Mouse (Mus musculus): ENCODE measurements at regions not wholly inside any gene's neighbourhood (a gene's known extent, or its start where the extent isn't known, plus 50 kb on each side); places are given as distances from the start of the nearest gene placed in this dataset.

DNA sequence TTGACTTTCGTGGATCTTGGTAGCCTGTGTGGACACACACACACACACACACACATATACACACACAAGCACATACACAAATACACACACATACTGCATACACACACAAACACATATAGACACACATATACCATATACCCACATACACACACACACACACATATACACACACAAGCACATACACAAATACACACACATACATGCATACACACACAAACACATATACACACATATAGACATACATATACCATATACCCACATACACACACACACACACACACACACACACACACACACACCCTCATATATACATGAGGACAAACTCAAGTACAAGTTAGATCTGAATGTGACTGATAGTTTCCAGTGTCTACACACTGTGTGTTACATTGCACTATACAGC, 256.9 kb downstream of the Plekhb2 start:
- DNase-seq (ENCODE audit: low spot score) = no peak
- WGBS = 85% methylated on average over 1 of the region's 1 CpGs
- no peak overlapping the region for H3K4me2 ChIP-seq (ENCODE audit: low read depth, low read length)

GRCm38 (mm10) chr1:35109801-35110200, 260.0 kb downstream of the Plekhb2 start:
- Histone ChIP-seq H3K27ac (replicated peaks; ENCODE audit: low read depth, low read length) (no peak overlapping the region), H3K36me3 (ENCODE audit: control insufficient read depth, insufficient read depth, low read length) (no peaks in the 10 kb centered on the region), H3K9me3 (ENCODE audit: control insufficient read depth, low read length) (no peaks in the 10 kb centered on the region), H3K4me1 (ENCODE audit: control insufficient read depth, insufficient read depth, low read length) (no peaks in the 10 kb centered on the region), H3K9ac (ENCODE audit: low read depth, low read length) (no peak overlapping the region), H3K27me3 (replicated peaks; ENCODE audit: control insufficient read depth, insufficient read depth, low read length) (no peaks in the 10 kb centered on the region), H3K4me2 (ENCODE audit: low read depth, low read length) (no peak overlapping the region), H3K4me3 (ENCODE audit: low read depth, low read length) (no peak overlapping the region)
- 59% methylated on average over 1 of the region's 1 CpGs for WGBS
- no peak for DNase-seq (ENCODE audit: low spot score)
- no peak for ATAC-seq (ENCODE audit: low read depth)

More for the DNA sequence above, 256.9 kb downstream of the Plekhb2 start:
- no peaks in the 10 kb centered on the region for H3K4me1 ChIP-seq (ENCODE audit: control insufficient read depth, insufficient read depth, low read length)
- H3K36me3 ChIP-seq (ENCODE audit: control insufficient read depth, insufficient read depth, low read length) = no peaks in the 10 kb centered on the region
- no peak overlapping the region for H3K27ac ChIP-seq (replicated peaks; ENCODE audit: low read depth, low read length)
- no peaks in the 10 kb centered on the region for H3K27me3 ChIP-seq (replicated peaks; ENCODE audit: control insufficient read depth, insufficient read depth, low read length)
- no peaks in the 10 kb centered on the region for H3K9me3 ChIP-seq (ENCODE audit: control insufficient read depth, low read length)
- ATAC-seq (ENCODE audit: low read depth) = no peak
- no peak overlapping the region for H3K4me3 ChIP-seq (ENCODE audit: low read depth, low read length)
- no peak overlapping the region for H3K9ac ChIP-seq (ENCODE audit: low read depth, low read length)

- Histone ChIP-seq H3K9me3 (ENCODE audit: control insufficient read depth, low read length) (peaks cover 14% of the 10 kb centered on the region), H3K27ac (replicated peaks; ENCODE audit: low read depth, low read length) (no peak overlapping the region), H3K4me2 (ENCODE audit: low read depth, low read length) (no peak overlapping the region), H3K4me1 (ENCODE audit: control insufficient read depth, insufficient read depth, low read length) (no peaks in the 10 kb centered on the region), H3K36me3 (ENCODE audit: control insufficient read depth, insufficient read depth, low read length) (no peaks in the 10 kb centered on the region), H3K4me3 (ENCODE audit: low read depth, low read length) (no peak overlapping the region), H3K27me3 (replicated peaks; ENCODE audit: control insufficient read depth, insufficient read depth, low read length) (no peaks in the 10 kb centered on the region), H3K9ac (ENCODE audit: low read depth, low read length) (no peak overlapping the region)
- DNase-seq (ENCODE audit: low spot score) (no peak), ATAC-seq (ENCODE audit: low read depth) (no peak)
Measured at GRCm38 (mm10) chr1:35115521-35115920, 265.7 kb downstream of the Plekhb2 start.

DNA sequence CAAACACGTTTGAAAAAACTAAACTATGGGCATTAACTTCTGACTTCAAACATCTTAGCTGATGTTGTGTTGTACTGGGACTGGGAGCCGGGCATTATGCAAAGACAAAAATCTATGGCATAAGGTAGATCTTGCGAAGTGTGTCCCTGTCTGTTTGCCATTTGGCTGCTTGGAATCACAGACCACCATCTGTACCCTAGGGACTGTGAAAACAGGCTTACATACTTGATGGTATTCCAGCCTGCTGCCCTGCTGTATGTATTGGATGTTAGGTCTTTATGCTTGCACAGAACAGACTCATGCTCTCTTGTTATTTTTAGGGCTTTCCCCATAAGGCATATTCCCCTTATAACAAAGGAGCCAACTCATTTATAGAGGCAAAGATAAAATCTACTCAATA, 288.1 kb downstream of the Plekhb2 start:
- Histone ChIP-seq H3K27me3 (replicated peaks; ENCODE audit: control insufficient read depth, insufficient read depth, low read length) (no peaks in the 10 kb centered on the region), H3K27ac (replicated peaks; ENCODE audit: low read depth, low read length) (no peak overlapping the region), H3K4me1 (ENCODE audit: control insufficient read depth, insufficient read depth, low read length) (no peaks in the 10 kb centered on the region), H3K9ac (ENCODE audit: low read depth, low read length) (no peak overlapping the region), H3K36me3 (ENCODE audit: control insufficient read depth, insufficient read depth, low read length) (no peaks in the 10 kb centered on the region), H3K9me3 (ENCODE audit: control insufficient read depth, low read length) (no peaks in the 10 kb centered on the region), H3K4me3 (ENCODE audit: low read depth, low read length) (no peak overlapping the region), H3K4me2 (ENCODE audit: low read depth, low read length) (no peak overlapping the region)
- DNase-seq (ENCODE audit: low spot score) = no peak
- WGBS = 80% methylated on average over 3 of the region's 3 CpGs
- no peak for ATAC-seq (ENCODE audit: low read depth)

GRCm38 (mm10) chr1:35149036-35149435, 299.3 kb downstream of the Plekhb2 start:
- no peak overlapping the region for H3K4me3 ChIP-seq (ENCODE audit: low read depth, low read length)
- ATAC-seq (ENCODE audit: low read depth) (no peak), DNase-seq (ENCODE audit: low spot score) (no peak)
- H3K27ac ChIP-seq (replicated peaks; ENCODE audit: low read depth, low read length) = no peak overlapping the region
- H3K4me2 ChIP-seq (ENCODE audit: low read depth, low read length) = no peak overlapping the region
- no peak overlapping the region for H3K9ac ChIP-seq (ENCODE audit: low read depth, low read length)
- H3K36me3 ChIP-seq (ENCODE audit: control insufficient read depth, insufficient read depth, low read length) = no peaks in the 10 kb centered on the region
- H3K4me1 ChIP-seq (ENCODE audit: control insufficient read depth, insufficient read depth, low read length) = no peaks in the 10 kb centered on the region
- no peaks in the 10 kb centered on the region for H3K27me3 ChIP-seq (replicated peaks; ENCODE audit: control insufficient read depth, insufficient read depth, low read length)
- no peaks in the 10 kb centered on the region for H3K9me3 ChIP-seq (ENCODE audit: control insufficient read depth, low read length)

DNA sequence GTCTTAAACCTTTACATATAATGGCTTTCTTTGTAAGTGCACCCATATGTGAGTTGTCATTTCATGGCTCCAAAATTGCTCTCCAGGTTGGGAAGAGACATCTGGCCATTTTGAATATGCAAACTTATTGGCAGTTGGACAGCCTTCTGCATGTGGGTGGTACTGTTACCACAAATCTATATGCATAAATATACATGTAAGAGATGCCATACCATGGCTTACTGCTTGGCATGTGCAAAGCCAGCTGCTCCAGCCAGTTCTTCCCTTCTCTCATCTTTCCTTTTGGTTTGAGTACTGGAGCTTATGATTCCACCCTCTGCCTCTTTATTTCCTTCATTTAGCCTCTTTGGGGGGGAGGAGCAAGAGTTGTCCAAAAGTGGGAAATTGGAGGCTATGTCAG, 312.7 kb downstream of the Plekhb2 start:
- H3K9ac ChIP-seq (ENCODE audit: low read depth, low read length) = no peak overlapping the region
- H3K27me3 ChIP-seq (replicated peaks; ENCODE audit: control insufficient read depth, insufficient read depth, low read length) = no peaks in the 10 kb centered on the region
- no peak overlapping the region for H3K4me2 ChIP-seq (ENCODE audit: low read depth, low read length)
- no peaks in the 10 kb centered on the region for H3K9me3 ChIP-seq (ENCODE audit: control insufficient read depth, low read length)
- no peak overlapping the region for H3K27ac ChIP-seq (replicated peaks; ENCODE audit: low read depth, low read length)
- no peaks in the 10 kb centered on the region for H3K36me3 ChIP-seq (ENCODE audit: control insufficient read depth, insufficient read depth, low read length)
- no peaks in the 10 kb centered on the region for H3K4me1 ChIP-seq (ENCODE audit: control insufficient read depth, insufficient read depth, low read length)
- ATAC-seq (ENCODE audit: low read depth) = no peak
- H3K4me3 ChIP-seq (ENCODE audit: low read depth, low read length) = no peak overlapping the region
- DNase-seq (ENCODE audit: low spot score) = no peak

DNA sequence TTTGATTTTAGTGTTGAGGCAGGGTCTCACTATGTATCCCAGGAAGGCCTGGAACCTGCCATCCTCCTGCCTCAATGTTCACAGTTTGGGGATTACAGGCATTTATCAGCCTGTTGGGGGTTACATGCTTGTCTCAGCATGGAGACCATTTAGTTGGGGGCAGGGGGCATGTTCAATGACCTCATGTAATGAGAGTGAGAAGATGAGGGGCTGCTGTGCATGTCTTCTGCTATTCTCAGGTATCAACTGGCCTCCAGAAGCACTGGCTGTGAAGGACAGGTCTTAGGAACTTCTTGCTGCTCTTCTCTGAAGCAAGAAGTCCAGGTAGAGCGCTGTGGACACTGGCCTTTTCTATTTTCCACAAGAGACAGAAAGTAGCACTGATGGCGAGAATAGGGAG, 350.9 kb downstream of the Plekhb2 start:
- Histone ChIP-seq H3K27ac (replicated peaks; ENCODE audit: low read depth, low read length) (no peak overlapping the region), H3K36me3 (ENCODE audit: control insufficient read depth, insufficient read depth, low read length) (no peaks in the 10 kb centered on the region), H3K9ac (ENCODE audit: low read depth, low read length) (no peak overlapping the region), H3K27me3 (replicated peaks; ENCODE audit: control insufficient read depth, insufficient read depth, low read length) (no peaks in the 10 kb centered on the region), H3K9me3 (ENCODE audit: control insufficient read depth, low read length) (no peaks in the 10 kb centered on the region), H3K4me3 (ENCODE audit: low read depth, low read length) (no peak overlapping the region), H3K4me2 (ENCODE audit: low read depth, low read length) (no peak overlapping the region), H3K4me1 (ENCODE audit: control insufficient read depth, insufficient read depth, low read length) (no peaks in the 10 kb centered on the region)
- ATAC-seq (ENCODE audit: low read depth) (no peak), DNase-seq (ENCODE audit: low spot score) (no peak)
- 73% methylated on average over 2 of the region's 2 CpGs for WGBS

GRCm38 (mm10) chr1:35201083-35201879, 351.5 kb downstream of the Plekhb2 start:
- Histone ChIP-seq H3K36me3 (ENCODE audit: control insufficient read depth, insufficient read depth, low read length) (no peaks in the 10 kb centered on the region), H3K4me1 (ENCODE audit: control insufficient read depth, insufficient read depth, low read length) (no peaks in the 10 kb centered on the region), H3K27ac (replicated peaks; ENCODE audit: low read depth, low read length) (no peak overlapping the region), H3K4me3 (ENCODE audit: low read depth, low read length) (no peak overlapping the region), H3K27me3 (replicated peaks; ENCODE audit: control insufficient read depth, insufficient read depth, low read length) (no peaks in the 10 kb centered on the region), H3K9ac (ENCODE audit: low read depth, low read length) (no peak overlapping the region), H3K9me3 (ENCODE audit: control insufficient read depth, low read length) (no peaks in the 10 kb centered on the region), H3K4me2 (ENCODE audit: low read depth, low read length) (no peak overlapping the region)
- DNase-seq (ENCODE audit: low spot score) = no peak
- 66% methylated on average over 7 of the region's 7 CpGs for WGBS
- ATAC-seq (ENCODE audit: low read depth) = no peak

GRCm38 (mm10) chr1:35201880-35202220, 352.1 kb downstream of the Plekhb2 start:
- WGBS = 73% methylated on average over 1 of the region's 1 CpGs

More at GRCm38 (mm10) chr1:35201880-35202220, 352.1 kb downstream of the Plekhb2 start:
- DNase-seq (ENCODE audit: low spot score) (no peak), ATAC-seq (ENCODE audit: low read depth) (no peak)
- H3K27me3 ChIP-seq (replicated peaks; ENCODE audit: control insufficient read depth, insufficient read depth, low read length) = no peaks in the 10 kb centered on the region
- no peak overlapping the region for H3K27ac ChIP-seq (replicated peaks; ENCODE audit: low read depth, low read length)
- no peaks in the 10 kb centered on the region for H3K4me1 ChIP-seq (ENCODE audit: control insufficient read depth, insufficient read depth, low read length)
- no peak overlapping the region for H3K4me2 ChIP-seq (ENCODE audit: low read depth, low read length)
- no peak overlapping the region for H3K4me3 ChIP-seq (ENCODE audit: low read depth, low read length)
- H3K9ac ChIP-seq (ENCODE audit: low read depth, low read length) = no peak overlapping the region
- H3K9me3 ChIP-seq (ENCODE audit: control insufficient read depth, low read length) = no peaks in the 10 kb centered on the region
- H3K36me3 ChIP-seq (ENCODE audit: control insufficient read depth, insufficient read depth, low read length) = no peaks in the 10 kb centered on the region
